Mouse (Mus musculus) E14TG2a.4 (cell line): ENCODE measurements around the gene Pcnt.

Source experiments
- H3K27me3 ChIP-seq: 2 replicates; pipeline ENCODE4 v1.6.1; 2014; ENCODE audit warnings: low read length, control low read depth; ENCODE audit not compliant: insufficient read depth
- H3K36me3 ChIP-seq: 2 replicates; pipeline ENCODE4 v1.6.1; 2014; ENCODE audit warnings: low read length, control low read depth; ENCODE audit not compliant: insufficient read depth
- H3K4me1 ChIP-seq: replicated peaks from 2 replicates; pipeline ENCODE4 v1.6.1; 2014; ENCODE audit warnings: low read depth, low read length, control low read depth
- H3K4me3 ChIP-seq: replicated peaks from 2 replicates; pipeline ENCODE4 v1.5.1; 2014; ENCODE audit warnings: mild to moderate bottlenecking, low read length
- H3K9me3 ChIP-seq: 2 replicates; pipeline ENCODE4 v1.6.1; 2014; ENCODE audit warnings: low read length, control low read depth
- CTCF ChIP-seq: conservative IDR thresholded peaks from 2 replicates; pipeline ENCODE4 v1.5.1; 2014; ENCODE audit warnings: low read length
- NANOG ChIP-seq: IDR thresholded peaks from 2 replicates; pipeline ENCODE4 v1.6.1; 2014; ENCODE audit warnings: borderline replicate concordance, low read length, mixed read lengths
- POU5F1 ChIP-seq: IDR thresholded peaks from 2 replicates; pipeline ENCODE4 v1.6.1; 2014; ENCODE audit warnings: low read length, borderline replicate concordance

Pcnt gene

GRCm38 (mm10) chr10:76442178-76443088 is at the start of gene Pcnt:
Gene Pcnt, minus strand, starts transcription at chr10:76442786.
- TF ChIP-seq CTCF (peak; percentile 38), NANOG (no peak)
- Histone ChIP-seq H3K36me3 (peaks cover 40% of the 10 kb centered on the region), H3K4me1 (peaks cover 78% of the 10 kb centered on the region), H3K4me3 (peak within 1 kb of the TSS; percentile 96), H3K27me3 (no peaks in the 10 kb centered on the region), H3K9me3 (no peaks in the 10 kb centered on the region)

- H3K36me3 ChIP-seq = peaks cover 96% of the 10 kb centered on the region
- H3K9me3 ChIP-seq = no peaks in the 10 kb centered on the region
Observed at GRCm38 (mm10) chr10:76489205-76489604, 46.6 kb upstream of the Pcnt start.

DNA sequence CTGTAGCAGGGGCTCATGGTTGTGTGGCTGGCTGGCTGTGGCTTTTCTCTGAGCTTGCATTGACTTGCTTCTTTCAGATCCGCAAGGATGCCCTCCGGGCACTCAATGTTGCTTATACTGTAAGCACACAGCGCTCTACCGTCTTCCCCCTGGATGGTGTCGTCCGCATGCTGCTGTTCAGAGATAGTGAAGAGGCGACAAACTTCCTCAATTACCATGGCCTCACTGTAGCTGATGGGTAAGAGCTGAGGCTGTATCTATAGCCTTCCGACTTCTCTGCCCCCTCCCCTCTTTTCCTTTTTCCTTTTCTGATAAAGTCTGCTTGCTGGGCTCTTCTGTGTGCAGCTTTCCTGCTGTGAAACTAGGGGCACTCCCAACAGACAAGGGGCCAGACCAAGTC is 45.7 kb upstream of the Pcnt start:
- peaks cover 8% of the 10 kb centered on the region for H3K4me1 ChIP-seq
- H3K9me3 ChIP-seq = no peaks in the 10 kb centered on the region
- H3K27me3 ChIP-seq = no peaks in the 10 kb centered on the region
- TF ChIP-seq CTCF (no peak), NANOG (no peak), POU5F1 (no peak)
- H3K4me3 ChIP-seq = no peak overlapping the region
- H3K36me3 ChIP-seq = peaks cover 96% of the 10 kb centered on the region

More at GRCm38 (mm10) chr10:76489205-76489604, 46.6 kb upstream of the Pcnt start:
- Histone ChIP-seq H3K27me3 (no peaks in the 10 kb centered on the region), H3K4me1 (peaks cover 8% of the 10 kb centered on the region), H3K4me3 (no peak overlapping the region)
- TF ChIP-seq POU5F1 (no peak), CTCF (no peak), NANOG (no peak)

DNA sequence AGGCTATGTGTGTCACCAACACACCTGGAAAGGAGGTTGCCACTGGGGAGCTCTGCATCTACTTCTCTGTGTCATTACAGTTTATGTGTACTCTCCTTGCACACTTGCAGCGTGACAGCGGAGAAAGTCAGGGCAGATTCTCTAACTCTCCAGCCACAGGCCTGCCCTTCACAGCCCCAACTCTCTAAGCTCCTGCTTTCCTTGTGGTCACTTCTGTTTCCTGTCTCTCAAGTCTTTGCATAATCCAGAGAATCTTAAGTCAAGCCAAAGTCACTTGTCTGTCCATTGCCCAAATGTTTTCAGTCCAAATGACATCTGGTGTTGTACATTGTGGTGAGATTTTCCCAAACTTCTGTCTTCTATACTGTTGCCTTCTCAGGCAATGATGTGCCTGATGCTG is 43.7 kb upstream of the Pcnt start:
- H3K9me3 ChIP-seq = no peaks in the 10 kb centered on the region
- H3K4me1 ChIP-seq = peaks cover 16% of the 10 kb centered on the region
- peaks cover 99% of the 10 kb centered on the region for H3K36me3 ChIP-seq
- H3K27me3 ChIP-seq = no peaks in the 10 kb centered on the region
- TF ChIP-seq POU5F1 = no peak
- TF ChIP-seq NANOG = no peak
- TF ChIP-seq CTCF = no peak
- H3K4me3 ChIP-seq = no peak overlapping the region

GRCm38 (mm10) chr10:76481480-76481879 is 38.9 kb upstream of the Pcnt start:
- peaks cover 18% of the 10 kb centered on the region for H3K4me1 ChIP-seq
- H3K36me3 ChIP-seq = peaks cover 97% of the 10 kb centered on the region
- H3K4me3 ChIP-seq = peak overlapping the region; percentile 67
- no peak for TF ChIP-seq POU5F1
- TF ChIP-seq NANOG = no peak
- no peak for TF ChIP-seq CTCF
- H3K27me3 ChIP-seq = no peaks in the 10 kb centered on the region
- H3K9me3 ChIP-seq = no peaks in the 10 kb centered on the region

DNA sequence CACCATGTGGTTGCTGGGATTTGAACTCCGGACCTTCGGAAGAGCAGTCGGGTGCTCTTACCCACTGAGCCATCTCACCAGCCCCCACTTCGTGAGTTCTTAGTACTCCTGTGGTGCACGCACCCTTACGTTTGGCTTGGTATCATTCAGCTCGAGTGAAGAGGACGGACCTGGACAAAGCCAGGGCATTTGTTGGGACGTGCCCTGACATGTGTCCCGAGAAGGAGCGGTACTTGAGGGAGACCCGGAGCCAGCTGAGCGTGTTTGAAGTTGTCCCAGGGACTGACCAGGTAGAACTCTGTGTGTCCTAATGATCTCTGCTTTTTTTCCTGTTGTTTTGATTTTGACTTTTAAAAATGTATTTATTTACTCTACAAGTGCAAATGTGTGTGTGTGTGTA is 38.3 kb upstream of the Pcnt start:
- peak overlapping the region; percentile 67 for H3K4me3 ChIP-seq
- H3K27me3 ChIP-seq = no peaks in the 10 kb centered on the region
- H3K4me1 ChIP-seq = peaks cover 18% of the 10 kb centered on the region
- no peaks in the 10 kb centered on the region for H3K9me3 ChIP-seq
- H3K36me3 ChIP-seq = peaks cover 97% of the 10 kb centered on the region
- TF ChIP-seq NANOG (no peak), CTCF (no peak), POU5F1 (no peak)

DNA sequence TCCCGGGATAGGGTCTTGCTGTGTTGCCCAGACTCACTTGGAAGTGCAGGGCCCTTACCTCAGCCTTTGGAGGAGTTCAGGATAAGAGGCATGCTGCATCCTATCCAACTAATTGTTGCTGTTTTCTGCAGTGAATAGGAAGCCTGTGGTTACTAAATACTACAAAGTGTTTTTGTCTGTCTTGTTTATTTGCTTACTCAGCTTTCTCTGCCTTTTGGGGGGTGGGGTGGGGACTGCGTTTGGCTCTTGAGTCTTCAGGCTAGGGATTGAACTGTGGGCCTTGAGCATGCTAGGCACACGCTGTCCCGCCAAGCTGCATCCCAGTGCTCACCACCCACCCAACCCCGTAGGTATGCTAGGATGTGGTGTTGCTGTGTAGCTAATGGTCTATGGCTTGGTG is 31.2 kb upstream of the Pcnt start:
- TF ChIP-seq CTCF = no peak
- no peak for TF ChIP-seq POU5F1
- TF ChIP-seq NANOG = no peak
- no peaks in the 10 kb centered on the region for H3K9me3 ChIP-seq
- no peaks in the 10 kb centered on the region for H3K27me3 ChIP-seq
- peaks cover 30% of the 10 kb centered on the region for H3K4me1 ChIP-seq
- peaks cover 84% of the 10 kb centered on the region for H3K36me3 ChIP-seq
- no peak overlapping the region for H3K4me3 ChIP-seq

- TF ChIP-seq POU5F1 = no peak
- TF ChIP-seq CTCF = no peak
- no peak for TF ChIP-seq NANOG
- Histone ChIP-seq H3K27me3 (no peaks in the 10 kb centered on the region), H3K36me3 (peaks cover 59% of the 10 kb centered on the region), H3K9me3 (no peaks in the 10 kb centered on the region), H3K4me3 (peak within 1 kb of the TSS; percentile 93), H3K4me1 (peaks cover 46% of the 10 kb centered on the region)
Observed at GRCm38 (mm10) chr10:76468203-76469162, 25.9 kb upstream of the Pcnt start, which contains the start of the genes Mcm3ap and Ybey. Gene Mcm3ap, plus strand, starts transcription at chr10:76468927. Gene Ybey, minus strand, starts transcription at chr10:76469114.
